19 mouse cellular contexts compared by ENCODE assay signal in the genomic region with DNA sequence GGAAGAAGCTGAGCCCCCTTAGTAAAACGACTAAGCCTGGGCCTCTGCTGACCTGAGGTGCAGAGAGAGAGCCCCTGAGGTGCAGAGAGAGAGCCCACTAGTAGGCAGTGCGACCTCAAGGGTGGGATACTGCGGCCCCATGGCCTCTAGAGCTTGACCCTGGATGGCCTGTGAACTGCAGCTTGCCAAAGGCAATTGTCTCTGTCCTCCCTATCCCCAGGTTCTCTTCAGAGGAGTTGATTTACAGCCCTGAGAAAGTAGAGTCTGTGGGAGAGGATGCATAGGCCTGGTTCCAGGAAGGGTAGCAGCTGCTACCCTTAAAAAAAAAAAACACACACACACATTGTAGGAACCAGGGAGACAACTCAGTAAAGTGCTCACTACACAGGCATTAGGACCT. TPM values are rescaled to one million over a fixed set of nuclear protein-coding genes. Genes with fewer than 3 reads are reported as not detected.
"Had no signal": no experiment of that assay in that cellular context is flagged by ENCODE, and none has a peak within 500 bp of the region (broad histone marks: within the 10 kb centered on the region; RNA-seq: fewer than 3 reads in every experiment).

No protein-coding gene starts in this region.

- H3K4me2 ChIP-seq: lung, embryonic 14.5 days; midbrain, embryonic 12.5 days; midbrain, embryonic 15.5 days; neural tube, embryonic 13.5 days; neural tube, embryonic 15.5 days had no signal

- H3K9ac ChIP-seq: lung, embryonic 14.5 days; midbrain, embryonic 12.5 days; midbrain, embryonic 15.5 days; neural tube, embryonic 13.5 days; neural tube, embryonic 15.5 days had no signal

- H3K36me3 ChIP-seq: midbrain, embryonic 12.5 days; midbrain, embryonic 15.5 days; neural tube, embryonic 13.5 days; neural tube, embryonic 15.5 days had no signal

- DNase-seq: lung, adult 18-20 months; lung, embryonic 14.5 days; lung, postnatal 10 days; lung, postnatal 4 days; retina, postnatal 1 day; right cerebral cortex, adult 18-20 months; right cerebral cortex, postnatal 25 days; right cerebral cortex, postnatal 4 days; spleen, adult 18-20 months; thymus, adult 18-20 months; thymus, postnatal 14 days; thymus, postnatal 36 days had no signal

- H3K4me3 ChIP-seq: midbrain, embryonic 12.5 days; midbrain, embryonic 15.5 days; neural tube, embryonic 13.5 days; neural tube, embryonic 15.5 days had no signal

- H3K9me3 ChIP-seq: midbrain, embryonic 12.5 days; midbrain, embryonic 15.5 days; neural tube, embryonic 13.5 days; neural tube, embryonic 15.5 days had no signal

- ATAC-seq: midbrain, embryonic 15.5 days had no signal

- H3K27ac ChIP-seq: midbrain, embryonic 12.5 days; midbrain, embryonic 15.5 days; neural tube, embryonic 13.5 days; neural tube, embryonic 15.5 days had no signal

- H3K27me3 ChIP-seq: midbrain, embryonic 12.5 days; midbrain, embryonic 15.5 days; neural tube, embryonic 13.5 days; neural tube, embryonic 15.5 days had no signal

RNA-seq across cellular contexts. Expression of gene Eml1, which starts 19.0 kb away (rescaled TPM):
- total RNA-seq: megakaryocyte-erythroid progenitor cell, adult 5-6 weeks; monocyte, adult 5-6 weeks had no signal

RNA-seq across cellular contexts. Expression of gene Cyp46a1, which starts 55.5 kb away (rescaled TPM):
- total RNA-seq: megakaryocyte, adult 5-6 weeks; monocyte, adult 5-6 weeks had no signal
